In the genomic region with DNA sequence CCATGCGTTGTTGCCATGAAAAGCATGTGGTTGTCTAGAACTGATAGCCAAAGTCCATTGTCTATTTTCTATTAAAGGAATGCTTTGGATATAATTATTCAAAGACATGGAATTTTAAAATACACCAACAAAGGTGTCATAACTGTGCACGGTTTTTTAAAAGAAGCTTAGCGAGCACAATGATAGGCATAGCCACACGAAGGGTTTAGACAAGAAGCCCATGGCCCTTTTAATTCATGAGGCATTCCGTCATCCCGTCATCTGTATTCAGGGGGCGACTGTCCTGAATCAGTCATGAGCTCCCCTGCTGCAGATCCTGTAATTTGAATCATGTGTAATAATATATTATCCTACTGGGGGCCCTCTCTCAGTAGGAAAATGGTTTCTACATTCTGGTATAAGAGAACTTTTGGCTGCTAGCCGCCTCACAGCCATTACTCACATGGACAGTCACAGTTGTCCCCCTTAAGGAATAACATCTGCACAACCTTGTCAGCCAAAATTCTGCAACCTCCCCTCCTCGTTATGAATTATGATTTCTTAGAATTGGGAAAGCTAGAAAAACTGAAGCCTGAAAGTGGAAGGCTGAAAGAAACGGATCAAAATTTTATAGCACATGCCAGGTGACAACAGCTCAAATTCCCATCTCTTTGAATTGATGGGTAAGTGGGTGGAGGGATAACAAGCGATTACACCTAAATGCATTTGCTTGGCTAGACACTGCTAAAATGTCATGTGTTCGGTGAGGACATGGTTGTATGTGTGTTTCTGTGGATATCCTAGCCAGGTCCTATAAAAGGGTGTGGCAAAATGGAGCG, we compare ENCODE assay signal across 10 mouse cellular contexts.
A peak's percentile ranks its signal among the peaks of the same experiment; 100 is the strongest.
DNase-seq lines count a peak whose midpoint lies in the region; ATAC-seq and TF ChIP-seq lines count a peak whose summit lies in the region.
"Had no signal": no experiment of that assay in that cellular context is flagged by ENCODE, and none has a peak within 500 bp of the region (broad histone marks: within the 10 kb centered on the region; RNA-seq: fewer than 3 reads in every experiment).

No protein-coding gene starts in this region.

- no peak for TF ChIP-seq CTCF in liver, postnatal 0 days (IDR thresholded peaks at IDR 0.05; ENCODE audit: low read depth)

- no peak overlapping the region; the same call in 1 of the 2 replicates for H3K4me3 ChIP-seq in embryonic facial prominence, embryonic 15.5 days (replicated peaks)
- H3K4me3 ChIP-seq in neural tube, embryonic 14.5 days (ENCODE audit: low read depth, low read length), result peak overlapping the region; percentile 40
- no peak overlapping the region for H3K4me3 ChIP-seq in liver, postnatal 0 days (ENCODE audit: low read depth, low read length)
- H3K4me3 ChIP-seq: erythroblast, embryonic 14.5 days had no signal

- no peak for TF ChIP-seq EP300 in liver, postnatal 0 days (IDR thresholded peaks at IDR 0.05; ENCODE audit: low read depth)

- H3K9ac ChIP-seq in embryonic facial prominence, embryonic 15.5 days, result no peak overlapping the region
- H3K9ac ChIP-seq in neural tube, embryonic 14.5 days (replicated peaks; ENCODE audit: low read depth, low read length), result peak overlapping the region; percentile 52
- no peak overlapping the region for H3K9ac ChIP-seq in liver, postnatal 0 days (replicated peaks)

- no peaks in the 10 kb centered on the region for H3K27me3 ChIP-seq in embryonic facial prominence, embryonic 15.5 days
- H3K27me3 ChIP-seq in neural tube, embryonic 14.5 days (ENCODE audit: control insufficient read depth, insufficient read depth, low read length), result no peaks in the 10 kb centered on the region
- no peaks in the 10 kb centered on the region for H3K27me3 ChIP-seq in liver, postnatal 0 days (ENCODE audit: insufficient read depth, low read length)

- H3K27ac ChIP-seq in embryonic facial prominence, embryonic 15.5 days (replicated peaks), result peak overlapping the region; percentile 83
- peak overlapping the region; percentile 96 for H3K27ac ChIP-seq in neural tube, embryonic 14.5 days (ENCODE audit: low read depth, low read length)
- H3K27ac ChIP-seq in liver, postnatal 0 days (ENCODE audit: low read depth), result no peak overlapping the region

- H3K9me3 ChIP-seq in embryonic facial prominence, embryonic 15.5 days (replicated peaks), result no peaks in the 10 kb centered on the region
- no peaks in the 10 kb centered on the region for H3K9me3 ChIP-seq in neural tube, embryonic 14.5 days (ENCODE audit: control insufficient read depth, low read length)
- no peaks in the 10 kb centered on the region for H3K9me3 ChIP-seq in liver, postnatal 0 days (ENCODE audit: low read length)
- H3K9me3 ChIP-seq: G1E had no signal

- WGBS in embryonic facial prominence, embryonic 15.5 days, result 39% methylated on average over 13 of the region's 13 CpGs
- WGBS in neural tube, embryonic 14.5 days, result 16% methylated on average over 13 of the region's 13 CpGs
- 78% methylated on average over 13 of the region's 13 CpGs for WGBS in liver, postnatal 0 days (ENCODE audit: insufficient replicate concordance)

- H3K4me1 ChIP-seq in embryonic facial prominence, embryonic 15.5 days, result peaks cover 10% of the 10 kb centered on the region
- H3K4me1 ChIP-seq in neural tube, embryonic 14.5 days (ENCODE audit: control insufficient read depth, insufficient read depth, low read length), result 0 out of 2 replicates have a peak, but pooled peaks cover 7% of the 10 kb centered on the region
- no peaks in the 10 kb centered on the region for H3K4me1 ChIP-seq in liver, postnatal 0 days (ENCODE audit: insufficient read depth)

- H3K4me2 ChIP-seq in embryonic facial prominence, embryonic 15.5 days (replicated peaks), result peak overlapping the region; percentile 19
- peak overlapping the region; percentile 51 for H3K4me2 ChIP-seq in neural tube, embryonic 14.5 days (ENCODE audit: low read depth, low read length)
- H3K4me2 ChIP-seq in liver, postnatal 0 days (ENCODE audit: low read depth, low read length), result no peak overlapping the region

- peak; percentile 60; the same call in 1 of the 2 replicates for ATAC-seq in embryonic facial prominence, embryonic 15.5 days (ENCODE audit: insufficient number of reproducible peaks, low FRiP score, low TSS enrichment, low read depth)
- ATAC-seq in neural tube, embryonic 14.5 days (ENCODE audit: low read depth), result peak; percentile 45
- no peak for ATAC-seq in liver, postnatal 0 days

- intact Hi-C loops in heart, postnatal 25 days (cut with DNase I), result no loop called here

- DNase-seq in kidney, postnatal 14 days, result peak; percentile 5
- no peak for DNase-seq in kidney, adult 9 months
- DNase-seq in layer of hippocampus, adult 9-11 months, result peak; percentile 33
- no peak for DNase-seq in liver, postnatal 0 days
- DNase-seq in lung, adult 18-20 months, result no peak
- DNase-seq in heart, postnatal 25 days (ENCODE audit: low spot score), result no peak

- H3K36me3 ChIP-seq in embryonic facial prominence, embryonic 15.5 days, result no peaks in the 10 kb centered on the region
- no peaks in the 10 kb centered on the region for H3K36me3 ChIP-seq in neural tube, embryonic 14.5 days (ENCODE audit: control insufficient read depth, insufficient read depth, low read length)
- H3K36me3 ChIP-seq in liver, postnatal 0 days (replicated peaks; ENCODE audit: insufficient read depth, low read length), result no peaks in the 10 kb centered on the region
- H3K36me3 ChIP-seq: G1E had no signal

Comparison
In these comparisons a context has a peak if more than half of its experiments do, and no peak if none do; other contexts are left out.
1. DNase-seq: peak in kidney, postnatal 14 days (single experiment) and layer of hippocampus, adult 9-11 months (single experiment); none in kidney, adult 9 months (single experiment), liver, postnatal 0 days (single experiment), lung, adult 18-20 months (0 of 2) and heart, postnatal 25 days (single experiment).